Mouse (Mus musculus): ENCODE results near the gene Glce.

Glce gene

GRCm38 (mm10) chr9:62122508-62123215 is at the start of gene Glce:
TSS of gene Glce (minus strand) at chr9:62122655.
- peak; percentile 98 for DNase-seq

- no peak for DNase-seq
Observed at GRCm38 (mm10) chr9:62172239-62172638, 49.8 kb upstream of the Glce start.

GRCm38 (mm10) chr9:62170921-62171320 is 48.5 kb upstream of the Glce start:
- no peak for DNase-seq

- DNase-seq = no peak
Observed at GRCm38 (mm10) chr9:62166621-62167020, 44.2 kb upstream of the Glce start.

- peak; percentile 32 for DNase-seq
Observed at GRCm38 (mm10) chr9:62166186-62166585, 43.7 kb upstream of the Glce start.

- DNase-seq = no peak
Observed at GRCm38 (mm10) chr9:62162889-62163291, 40.4 kb upstream of the Glce start.

GRCm38 (mm10) chr9:62160788-62161187 is 38.3 kb upstream of the Glce start:
- DNase-seq = no peak

GRCm38 (mm10) chr9:62158746-62159145 is 36.3 kb upstream of the Glce start:
- peak; percentile 86 for DNase-seq

GRCm38 (mm10) chr9:62155821-62156220 is 33.4 kb upstream of the Glce start:
- no peak for DNase-seq

- DNase-seq = peak; percentile 7
Observed at GRCm38 (mm10) chr9:62155400-62155799, 32.9 kb upstream of the Glce start.

GRCm38 (mm10) chr9:62154956-62155355 is 32.5 kb upstream of the Glce start:
- DNase-seq = peak; percentile 14

GRCm38 (mm10) chr9:62154551-62154950 is 32.1 kb upstream of the Glce start:
- peak; percentile 51 for DNase-seq

- peak; percentile 99 for DNase-seq
Observed at GRCm38 (mm10) chr9:62153263-62153662, 30.8 kb upstream of the Glce start.

- peak; percentile 53 for DNase-seq
Observed at GRCm38 (mm10) chr9:62152506-62152905, 30.1 kb upstream of the Glce start.

GRCm38 (mm10) chr9:62145198-62145597 is 22.7 kb upstream of the Glce start:
- no peak for DNase-seq

- DNase-seq = no peak
Observed at GRCm38 (mm10) chr9:62143428-62143827, 21.0 kb upstream of the Glce start.

- no peak for DNase-seq
Observed at GRCm38 (mm10) chr9:62139027-62139426, 16.6 kb upstream of the Glce start.

GRCm38 (mm10) chr9:62137259-62137658 is 14.8 kb upstream of the Glce start:
- DNase-seq = peak; percentile 12

- no peak for DNase-seq
Observed at GRCm38 (mm10) chr9:62132005-62132782, 9.7 kb upstream of the Glce start.

- DNase-seq = no peak
Observed at GRCm38 (mm10) chr9:62130746-62131145, 8.3 kb upstream of the Glce start.

GRCm38 (mm10) chr9:62128056-62128455 is 5.6 kb upstream of the Glce start:
- no peak for DNase-seq

GRCm38 (mm10) chr9:62125986-62126575 is 3.6 kb upstream of the Glce start:
- peak; percentile 52 for DNase-seq

- DNase-seq = no peak
Observed at GRCm38 (mm10) chr9:62124266-62124665, 1.8 kb upstream of the Glce start.

- DNase-seq = no peak
Observed at GRCm38 (mm10) chr9:62123496-62123895, 1.0 kb upstream of the Glce start.
